Mouse (Mus musculus): ENCODE data around the gene Crygn.

- no peak for TF ChIP-seq POLR2A (IDR thresholded peaks at IDR 0.05; ENCODE audit: control insufficient read depth, extremely low read depth, insufficient read depth, low read length, poor library complexity)
- TF ChIP-seq CTCF (IDR thresholded peaks at IDR 0.05; ENCODE audit: borderline replicate concordance, control insufficient read depth, extremely low read depth, insufficient read depth, low read length, poor library complexity): no peak
These were observed 20.2 kb downstream of the Crygn start for GRCm38 (mm10) chr5:24737595-24737994.
